Mouse (Mus musculus) kidney, adult 2 months (tissue): ENCODE data around the gene Amer3.
"Not testable (repeated sequence)": the region's sequence is repeated elsewhere in the genome, so short reads cannot be mapped to it uniquely, and the experiment has no call there.

Source experiments
- CTCF ChIP-seq: fragments of 200-500 bp; conservative IDR thresholded peaks from 2 replicates; pipeline ENCODE4 v1.5.1; 2011; ENCODE audit warnings: low read depth, mild to moderate bottlenecking, control low read depth, low read length, moderate library complexity, mixed read lengths; ENCODE audit not compliant: insufficient read depth, insufficient read length
- POLR2A ChIP-seq: fragments of 200-500 bp; IDR thresholded peaks from one replicate; pipeline ENCODE4 v1.6.1; 2011; ENCODE audit warnings: low read depth, low read length, control low read depth

DNA sequence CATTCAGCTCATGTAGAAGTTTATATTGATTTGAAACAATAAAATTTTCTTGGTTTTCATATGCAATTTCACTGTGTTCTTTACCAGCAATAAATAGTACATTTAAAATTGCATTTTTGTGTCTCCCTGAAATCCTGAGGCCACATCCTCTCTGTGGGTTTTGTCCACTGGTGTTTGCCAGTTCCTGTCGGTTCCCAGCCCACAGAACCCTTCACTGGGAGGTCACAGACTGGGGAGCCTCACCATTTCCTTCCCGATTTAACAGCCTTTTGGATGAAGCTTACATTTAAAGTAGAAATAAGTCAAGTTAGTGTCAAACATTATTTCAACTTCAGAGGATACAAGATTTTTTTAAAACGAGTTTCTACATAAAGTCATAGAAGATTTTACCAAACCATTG, 44.9 kb upstream of the Amer3 start:
- not testable (repeated sequence) for TF ChIP-seq CTCF, POLR2A
